Mouse (Mus musculus) hindbrain, postnatal 0 days (tissue): ENCODE measurements around the gene Fam19a2. TPM values are rescaled to one million over a fixed set of nuclear protein-coding genes. Genes with fewer than 3 reads are reported as not detected.

ENCODE experiments used
- ATAC-seq: fragments of 200-750 bp; cut with Nextera tagmentation; 2 replicates; pipeline ENCODE4 v1.8.0; 2017; ENCODE audit warnings: mild to moderate bottlenecking, moderate TSS enrichment, moderate library complexity
- DNase-seq: peaks from one replicate; pipeline ENCODE4 v3.0.0-alpha.2; 2015; ENCODE audit warnings: low spot score
- H3K27ac ChIP-seq: fragments of 300-500 bp; sonication (generic); 2 replicates; pipeline ENCODE4 v1.5.1; 2014; ENCODE audit warnings: mild to moderate bottlenecking
- H3K27me3 ChIP-seq: fragments of 300-500 bp; sonication (generic); 2 replicates; pipeline ENCODE4 v1.6.1; 2014; ENCODE audit warnings: low read length, mixed read lengths; ENCODE audit not compliant: insufficient read depth
- H3K36me3 ChIP-seq: fragments of 300-500 bp; sonication (generic); 2 replicates; pipeline ENCODE4 v1.6.1; 2014; ENCODE audit warnings: low read length, mixed read lengths; ENCODE audit not compliant: insufficient read depth
- H3K4me1 ChIP-seq: fragments of 300-500 bp; sonication (generic); 2 replicates; pipeline ENCODE4 v1.6.1; 2014; ENCODE audit warnings: antibody characterized with exemption, low read length, mixed read lengths; ENCODE audit not compliant: insufficient read depth
- H3K4me2 ChIP-seq: fragments of 300-500 bp; sonication (generic); 2 replicates; pipeline ENCODE4 v1.6.1; 2014; ENCODE audit warnings: low read depth, mild to moderate bottlenecking, low read length, moderate library complexity, mixed read lengths
- H3K4me3 ChIP-seq: fragments of 300-500 bp; sonication (generic); 2 replicates; pipeline ENCODE4 v1.5.1; 2014; ENCODE audit warnings: low read length
- H3K9ac ChIP-seq: fragments of 300-500 bp; sonication (generic); replicated peaks from 2 replicates; pipeline ENCODE4 v1.6.1; 2014; ENCODE audit warnings: mild to moderate bottlenecking, low read length, moderate library complexity, mixed read lengths
- H3K9me3 ChIP-seq: fragments of 300-500 bp; sonication (generic); 2 replicates; pipeline ENCODE4 v1.6.1; 2016; ENCODE audit warnings: low read length, mixed read lengths
- CTCF ChIP-seq: IDR thresholded peaks from 2 replicates; pipeline ENCODE4 v1.5.1; 2016; ENCODE audit warnings: antibody characterized with exemption, control low read depth, low read depth
- WGBS: fragments of 180-500 bp; shearing (Covaris S2); extraction: QIAGEN DNeasy Blood & Tissue Kit; methylation state at CpG from one replicate; pipeline ENCODE4 v1.1.7; 2014; 5-methylcytosine and 5-hydroxymethylcytosine counted together
- polyA plus RNA-seq: library from polyadenylated mRNA; unstranded; fragments of >200 nt; fragmentation: Nextera tagmentation; extraction: Ambion mirVana; gene quantifications from 2 replicates; pipeline ENCODE4 v1.2.1, GENCODE M21; 2015
- total RNA-seq: library from RNA; depleted of rRNA; stranded (reverse); fragments of >200 nt; gene quantifications from 2 replicates; pipeline ENCODE4 v1.2.3, GENCODE M21; 2014; rRNA removed

Fam19a2 gene
- 90.5 and 94.7 TPM in 2 replicates for total RNA-seq
- 44.6 and 48.9 TPM in 2 replicates for polyA plus RNA-seq

- peak; percentile 63 for ATAC-seq
- 1% methylated on average over 12 of the region's 12 CpGs for WGBS
- Histone ChIP-seq H3K4me2 (peak within 1 kb of the TSS; percentile 84), H3K36me3 (no peaks in the 10 kb centered on the region), H3K4me3 (peak within 1 kb of the TSS; percentile 53), H3K27me3 (no peaks in the 10 kb centered on the region), H3K4me1 (no peaks in the 10 kb centered on the region), H3K9ac (peak within 1 kb of the TSS; percentile 55), H3K9me3 (no peaks in the 10 kb centered on the region), H3K27ac (peak within 1 kb of the TSS; percentile 65)
- peak; percentile 84 for TF ChIP-seq CTCF
- peak; percentile 93 for DNase-seq
Observed at GRCm38 (mm10) chr10:123263876-123264309, at the start of gene Fam19a2. Fam19a2 (plus strand) TSS chr10:123263996.

DNA sequence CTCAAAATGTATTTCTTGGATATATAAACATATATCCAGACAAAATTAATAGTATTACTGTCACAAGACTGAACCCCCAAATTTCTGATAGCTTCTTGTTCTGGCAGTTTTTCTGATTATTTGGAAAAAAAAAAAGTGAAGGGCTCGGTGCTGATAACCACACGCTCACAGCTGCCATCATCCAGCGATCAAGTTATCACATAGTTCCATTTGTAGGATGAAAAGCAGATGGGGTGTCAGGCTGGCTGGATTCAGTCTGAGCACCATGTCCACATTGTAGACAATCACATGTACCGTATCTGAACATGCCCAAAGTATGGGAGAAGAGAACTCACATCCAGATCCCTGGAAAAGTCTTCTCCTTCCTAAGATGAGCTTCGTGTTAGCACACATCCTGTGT is 41.0 kb upstream of the Fam19a2 start:
- 93% methylated on average over 5 of the region's 5 CpGs for WGBS
- ATAC-seq (no peak), DNase-seq (no peak)
- Histone ChIP-seq H3K9me3 (no peaks in the 10 kb centered on the region), H3K4me3 (no peak overlapping the region), H3K27ac (no peak overlapping the region), H3K36me3 (no peaks in the 10 kb centered on the region), H3K4me2 (no peak overlapping the region), H3K9ac (no peak overlapping the region), H3K27me3 (no peaks in the 10 kb centered on the region), H3K4me1 (no peaks in the 10 kb centered on the region)
- TF ChIP-seq CTCF, result no peak

DNA sequence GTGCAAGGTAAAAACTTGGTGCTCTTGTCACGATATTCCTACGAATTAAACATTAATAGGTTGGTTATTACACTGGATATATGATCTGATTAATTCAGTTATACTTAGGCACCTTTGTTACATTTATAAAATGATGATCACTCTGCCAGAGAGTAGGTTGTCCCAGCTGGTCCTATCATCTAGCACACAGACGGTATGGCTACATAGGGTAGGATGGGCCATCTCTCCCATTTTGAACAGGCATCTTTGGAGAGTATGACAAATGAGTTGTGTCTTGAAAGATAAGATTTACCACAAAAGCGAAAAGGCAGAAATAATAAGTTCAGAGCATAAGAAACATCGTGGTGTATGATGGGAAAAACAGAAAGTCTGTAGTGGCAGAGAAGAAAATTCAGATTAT is 34.4 kb upstream of the Fam19a2 start:
- no peak for TF ChIP-seq CTCF
- H3K27me3 ChIP-seq, result no peaks in the 10 kb centered on the region
- no peak overlapping the region for H3K4me3 ChIP-seq
- ATAC-seq (no peak), DNase-seq (no peak)
- H3K27ac ChIP-seq, result no peak overlapping the region
- no peaks in the 10 kb centered on the region for H3K9me3 ChIP-seq
- H3K9ac ChIP-seq, result no peak overlapping the region
- WGBS, result 91% methylated on average over 5 of the region's 5 CpGs
- H3K36me3 ChIP-seq, result no peaks in the 10 kb centered on the region
- H3K4me2 ChIP-seq, result no peak overlapping the region
- no peaks in the 10 kb centered on the region for H3K4me1 ChIP-seq

- Histone ChIP-seq H3K4me3 (no peak overlapping the region), H3K27ac (no peak overlapping the region), H3K36me3 (no peaks in the 10 kb centered on the region), H3K9ac (no peak overlapping the region), H3K4me2 (no peak overlapping the region), H3K27me3 (no peaks in the 10 kb centered on the region), H3K9me3 (no peaks in the 10 kb centered on the region), H3K4me1 (no peaks in the 10 kb centered on the region)
- ATAC-seq (no peak), DNase-seq (no peak)
- WGBS, result 85% methylated on average over 6 of the region's 6 CpGs
- no peak for TF ChIP-seq CTCF
Observed at GRCm38 (mm10) chr10:123248063-123248462, 15.7 kb upstream of the Fam19a2 start.

GRCm38 (mm10) chr10:123251904-123252303 is 11.9 kb upstream of the Fam19a2 start:
- ATAC-seq, result no peak
- no peak for DNase-seq
- Histone ChIP-seq H3K36me3 (no peaks in the 10 kb centered on the region), H3K27ac (no peak overlapping the region), H3K4me2 (no peak overlapping the region), H3K4me1 (no peaks in the 10 kb centered on the region), H3K4me3 (no peak overlapping the region), H3K9ac (no peak overlapping the region), H3K9me3 (no peaks in the 10 kb centered on the region), H3K27me3 (no peaks in the 10 kb centered on the region)
- TF ChIP-seq CTCF, result no peak
- WGBS, result 88% methylated on average over 9 of the region's 9 CpGs

DNA sequence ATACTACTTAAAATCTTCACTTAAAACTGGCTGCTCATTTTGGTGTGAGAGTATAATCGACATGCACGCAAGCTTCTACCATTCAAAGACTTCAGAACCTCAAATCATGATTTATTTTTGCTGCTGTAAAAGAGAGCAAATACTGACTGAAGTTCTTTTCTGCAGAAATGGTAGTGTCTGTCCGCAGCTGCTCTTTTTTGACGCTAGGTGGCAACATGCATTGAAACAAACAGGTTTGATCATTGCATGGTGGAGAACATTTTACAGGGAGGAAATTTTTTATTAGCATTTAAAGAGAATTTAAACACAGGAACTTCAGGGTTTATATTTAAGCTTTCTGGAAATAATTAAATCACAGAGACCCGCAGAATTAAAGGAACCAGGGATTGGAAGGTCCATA is 9.5 kb upstream of the Fam19a2 start:
- peak; percentile 74 for DNase-seq
- 33% methylated on average over 5 of the region's 5 CpGs for WGBS

DNA sequence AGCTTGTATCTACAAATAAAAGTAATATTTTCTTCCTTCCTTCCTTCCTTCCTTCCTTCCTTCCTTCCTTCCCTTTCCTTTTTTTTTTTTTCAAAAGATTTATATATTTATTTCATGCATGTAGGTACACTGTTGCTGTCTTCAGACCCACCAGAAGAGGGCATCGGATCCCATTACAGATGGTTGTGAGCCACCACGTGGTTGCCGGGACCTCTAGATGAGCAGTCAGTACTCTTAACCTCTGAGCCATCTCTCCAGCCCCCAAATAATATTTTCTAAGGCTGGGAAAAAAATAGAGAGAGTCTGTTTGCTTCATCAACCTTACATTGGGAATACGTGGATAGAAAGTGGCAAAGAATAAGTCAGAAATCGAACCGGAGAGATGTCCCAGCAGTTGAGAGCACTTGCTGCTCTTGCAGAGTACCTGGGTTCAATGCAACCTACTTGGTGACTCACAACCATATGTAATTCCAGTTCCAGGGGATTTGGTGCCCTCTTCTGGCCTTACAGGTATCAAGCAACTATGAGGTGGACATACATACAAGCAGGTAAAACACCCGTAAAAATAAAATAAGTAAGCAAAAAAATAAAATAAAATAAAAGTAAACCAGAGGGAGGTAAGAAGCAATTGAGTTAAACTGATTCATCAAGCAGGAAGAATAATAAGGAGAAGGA is 8.0 kb upstream of the Fam19a2 start:
- ATAC-seq, result no peak
- WGBS, result 80% methylated on average over 7 of the region's 7 CpGs
- DNase-seq, result no peak
- Histone ChIP-seq H3K27me3 (no peaks in the 10 kb centered on the region), H3K9me3 (no peaks in the 10 kb centered on the region), H3K4me1 (no peaks in the 10 kb centered on the region), H3K27ac (no peak overlapping the region), H3K4me3 (no peak overlapping the region), H3K4me2 (no peak overlapping the region), H3K9ac (no peak overlapping the region), H3K36me3 (no peaks in the 10 kb centered on the region)
- no peak for TF ChIP-seq CTCF

More for the DNA sequence above, 9.5 kb upstream of the Fam19a2 start:
- Histone ChIP-seq H3K4me1 (no peaks in the 10 kb centered on the region), H3K9me3 (no peaks in the 10 kb centered on the region), H3K36me3 (no peaks in the 10 kb centered on the region), H3K4me2 (no peak overlapping the region), H3K4me3 (no peak overlapping the region), H3K27me3 (no peaks in the 10 kb centered on the region), H3K9ac (no peak overlapping the region), H3K27ac (no peak overlapping the region)
- peak; percentile 73 for TF ChIP-seq CTCF
- no peak for ATAC-seq
